Mouse (Mus musculus) erythroblast, embryonic 14.5 days (primary cell): ENCODE data around the gene Snx4.

Source experiments
- GATA1 ChIP-seq: IDR thresholded peaks from 2 replicates; pipeline ENCODE4 v1.6.1; 2012; ENCODE audit warnings: low read length, inconsistent platforms, mixed read lengths
- TAL1 ChIP-seq: IDR thresholded peaks from 3 replicates; pipeline ENCODE4 v1.6.1; 2012; ENCODE audit warnings: low read length, inconsistent platforms, mixed read lengths

- no peak for TF ChIP-seq GATA1
- no peak for TF ChIP-seq TAL1
Observed at GRCm38 (mm10) chr16:33306633-33307070, 55.4 kb downstream of the Snx4 start.
